Mouse (Mus musculus) hindbrain, embryonic 14.5 days (tissue): Measurements from ENCODE around the gene Syt6. TPM values are rescaled to one million over a fixed set of nuclear protein-coding genes. Genes with fewer than 3 reads are reported as not detected.

Experiments
- ATAC-seq: fragments of 200-750 bp; cut with Nextera tagmentation; 2 replicates; pipeline ENCODE4 v1.8.0; 2017; ENCODE audit warnings: moderate number of reproducible peaks, mild to moderate bottlenecking, moderate TSS enrichment, moderate library complexity; ENCODE audit not compliant: low FRiP score
- DNase-seq: peaks from one replicate; pipeline ENCODE4 v3.0.0-alpha.2; 2015; ENCODE audit warnings: low spot score
- H3K27ac ChIP-seq: fragments of 300-500 bp; sonication (generic); 2 replicates; pipeline ENCODE4 v1.5.1; 2014; ENCODE audit warnings: mild to moderate bottlenecking, moderate library complexity
- H3K27me3 ChIP-seq: fragments of 300-500 bp; sonication (generic); 2 replicates; pipeline ENCODE4 v1.6.1; 2014; ENCODE audit warnings: mild to moderate bottlenecking, low read length, mixed read lengths; ENCODE audit not compliant: control insufficient read depth, insufficient read depth
- H3K36me3 ChIP-seq: fragments of 300-500 bp; sonication (generic); replicated peaks from 2 replicates; pipeline ENCODE4 v1.6.1; 2014; ENCODE audit not compliant: control insufficient read depth, insufficient read depth
- H3K4me1 ChIP-seq: fragments of 300-500 bp; sonication (generic); replicated peaks from 2 replicates; pipeline ENCODE4 v1.6.1; 2014; ENCODE audit warnings: antibody characterized with exemption, low read length, mixed read lengths; ENCODE audit not compliant: control insufficient read depth, insufficient read depth
- H3K4me2 ChIP-seq: fragments of 300-500 bp; sonication (generic); replicated peaks from 2 replicates; pipeline ENCODE4 v1.6.1; 2014; ENCODE audit warnings: mild to moderate bottlenecking, moderate library complexity
- H3K4me3 ChIP-seq: fragments of 300-500 bp; sonication (generic); replicated peaks from 2 replicates; pipeline ENCODE4 v1.5.1; 2014; ENCODE audit warnings: mild to moderate bottlenecking, low read length
- H3K9ac ChIP-seq: fragments of 300-500 bp; sonication (generic); 2 replicates; pipeline ENCODE4 v1.6.1; 2014
- H3K9me3 ChIP-seq: fragments of 300-500 bp; sonication (generic); 2 replicates; pipeline ENCODE4 v1.6.1; 2016; ENCODE audit warnings: low read length; ENCODE audit not compliant: control insufficient read depth
- WGBS: fragments of 180-500 bp; shearing (Covaris S2); extraction: QIAGEN DNeasy Blood & Tissue Kit; methylation state at CpG from one replicate; pipeline ENCODE4 v1.1.7; 2014; 5-methylcytosine and 5-hydroxymethylcytosine counted together
- polyA plus RNA-seq: library from polyadenylated mRNA; unstranded; fragments of >200 nt; fragmentation: Nextera tagmentation; extraction: Ambion mirVana; gene quantifications from 2 replicates; pipeline ENCODE4 v1.2.1, GENCODE M21; 2014

The Syt6 gene
- polyA plus RNA-seq = 14.9 and 16.2 TPM in 2 replicates

GRCm38 (mm10) chr3:103575156-103575892, at the start of gene Syt6:
TSS of gene Syt6 (plus strand) at chr3:103575231.
- H3K9me3 ChIP-seq = no peaks in the 10 kb centered on the region
- H3K36me3 ChIP-seq = no peaks in the 10 kb centered on the region
- ATAC-seq (peak; percentile 25), DNase-seq (no peak)
- H3K4me1 ChIP-seq = peaks cover 23% of the 10 kb centered on the region
- peak within 1 kb of the TSS; percentile 79 for H3K9ac ChIP-seq
- no peak within 1 kb of the TSS for H3K27ac ChIP-seq
- peak within 1 kb of the TSS; percentile 97 for H3K4me2 ChIP-seq
- peaks cover 47% of the 10 kb centered on the region for H3K27me3 ChIP-seq
- WGBS = under 1% methylated on average over 43 of the region's 44 CpGs
- peak within 1 kb of the TSS; percentile 54 for H3K4me3 ChIP-seq

- no peaks in the 10 kb centered on the region for H3K4me1 ChIP-seq
- H3K4me3 ChIP-seq = no peak overlapping the region
- WGBS = 79% methylated on average over 4 of the region's 4 CpGs
- no peak for ATAC-seq
- no peak overlapping the region for H3K9ac ChIP-seq
- no peaks in the 10 kb centered on the region for H3K27me3 ChIP-seq
- H3K27ac ChIP-seq = no peak overlapping the region
- no peaks in the 10 kb centered on the region for H3K36me3 ChIP-seq
- no peak overlapping the region for H3K4me2 ChIP-seq
- no peaks in the 10 kb centered on the region for H3K9me3 ChIP-seq
- no peak for DNase-seq
Observed at GRCm38 (mm10) chr3:103526201-103526704, 48.8 kb upstream of the Syt6 start.

- H3K36me3 ChIP-seq = no peaks in the 10 kb centered on the region
- H3K4me2 ChIP-seq = no peak overlapping the region
- no peaks in the 10 kb centered on the region for H3K9me3 ChIP-seq
- no peak overlapping the region for H3K9ac ChIP-seq
- H3K27ac ChIP-seq = no peak overlapping the region
- H3K4me1 ChIP-seq = no peaks in the 10 kb centered on the region
- H3K27me3 ChIP-seq = no peaks in the 10 kb centered on the region
- 15% methylated on average over 2 of the region's 2 CpGs for WGBS
- DNase-seq = no peak
- no peak for ATAC-seq
- H3K4me3 ChIP-seq = no peak overlapping the region
Observed at GRCm38 (mm10) chr3:103526864-103527263, 48.2 kb upstream of the Syt6 start.

GRCm38 (mm10) chr3:103534036-103534435, 41.0 kb upstream of the Syt6 start:
- ATAC-seq = no peak

GRCm38 (mm10) chr3:103535207-103535606, 39.8 kb upstream of the Syt6 start:
- no peaks in the 10 kb centered on the region for H3K9me3 ChIP-seq
- H3K27ac ChIP-seq = no peak overlapping the region
- DNase-seq = no peak
- no peaks in the 10 kb centered on the region for H3K36me3 ChIP-seq
- WGBS = 54% methylated on average over 5 of the region's 5 CpGs
- H3K4me3 ChIP-seq = no peak overlapping the region
- no peak for ATAC-seq
- no peak overlapping the region for H3K9ac ChIP-seq
- H3K4me1 ChIP-seq = 0 out of 2 replicates have a peak, but pooled peaks cover 6% of the 10 kb centered on the region
- no peaks in the 10 kb centered on the region; the same call in 1 of the 2 replicates for H3K27me3 ChIP-seq
- H3K4me2 ChIP-seq = no peak overlapping the region

More at GRCm38 (mm10) chr3:103534036-103534435, 41.0 kb upstream of the Syt6 start:
- Histone ChIP-seq H3K9ac (no peak overlapping the region), H3K4me1 (0 out of 2 replicates have a peak, but pooled peaks cover 4% of the 10 kb centered on the region), H3K4me2 (no peak overlapping the region), H3K9me3 (no peaks in the 10 kb centered on the region), H3K27me3 (no peaks in the 10 kb centered on the region; the same call in 1 of the 2 replicates), H3K36me3 (no peaks in the 10 kb centered on the region), H3K4me3 (no peak overlapping the region), H3K27ac (no peak overlapping the region)
- 93% methylated on average over 9 of the region's 9 CpGs for WGBS
- DNase-seq = no peak

- Histone ChIP-seq H3K4me3 (no peak overlapping the region), H3K9me3 (no peaks in the 10 kb centered on the region), H3K4me1 (0 out of 2 replicates have a peak, but pooled peaks cover 6% of the 10 kb centered on the region), H3K27me3 (no peaks in the 10 kb centered on the region; the same call in 1 of the 2 replicates), H3K4me2 (no peak overlapping the region), H3K27ac (no peak overlapping the region), H3K9ac (no peak overlapping the region), H3K36me3 (no peaks in the 10 kb centered on the region)
- ATAC-seq (no peak), DNase-seq (peak; percentile 34)
- 59% methylated on average over 7 of the region's 7 CpGs for WGBS
Observed at GRCm38 (mm10) chr3:103539148-103539547, 35.9 kb upstream of the Syt6 start.

GRCm38 (mm10) chr3:103546166-103546565, 28.9 kb upstream of the Syt6 start:
- no peaks in the 10 kb centered on the region for H3K4me1 ChIP-seq
- no peaks in the 10 kb centered on the region for H3K9me3 ChIP-seq
- no peak for DNase-seq
- no peak overlapping the region for H3K4me2 ChIP-seq
- WGBS = 69% methylated on average over 2 of the region's 2 CpGs
- ATAC-seq = no peak
- no peaks in the 10 kb centered on the region for H3K36me3 ChIP-seq
- H3K27ac ChIP-seq = no peak overlapping the region
- H3K9ac ChIP-seq = no peak overlapping the region
- no peaks in the 10 kb centered on the region for H3K27me3 ChIP-seq
- H3K4me3 ChIP-seq = no peak overlapping the region

GRCm38 (mm10) chr3:103546626-103547025, 28.4 kb upstream of the Syt6 start:
- H3K9ac ChIP-seq = no peak overlapping the region
- H3K36me3 ChIP-seq = no peaks in the 10 kb centered on the region
- H3K27ac ChIP-seq = no peak overlapping the region
- H3K4me2 ChIP-seq = no peak overlapping the region
- 87% methylated on average over 3 of the region's 3 CpGs for WGBS
- no peaks in the 10 kb centered on the region for H3K27me3 ChIP-seq
- H3K4me1 ChIP-seq = no peaks in the 10 kb centered on the region
- H3K4me3 ChIP-seq = no peak overlapping the region
- DNase-seq (no peak), ATAC-seq (no peak)
- H3K9me3 ChIP-seq = no peaks in the 10 kb centered on the region

GRCm38 (mm10) chr3:103550236-103550635, 24.8 kb upstream of the Syt6 start:
- WGBS = 44% methylated on average over 5 of the region's 5 CpGs
- Histone ChIP-seq H3K9me3 (no peaks in the 10 kb centered on the region), H3K27me3 (no peaks in the 10 kb centered on the region), H3K36me3 (no peaks in the 10 kb centered on the region), H3K4me3 (no peak overlapping the region), H3K9ac (no peak overlapping the region), H3K4me2 (no peak overlapping the region), H3K27ac (no peak overlapping the region), H3K4me1 (no peaks in the 10 kb centered on the region)
- ATAC-seq (no peak), DNase-seq (no peak)
